Mouse (Mus musculus) heart, embryonic 16.5 days (tissue): ENCODE data around the gene Podnl1. TPM values are rescaled to one million over a fixed set of nuclear protein-coding genes. Genes with fewer than 3 reads are reported as not detected.

ENCODE experiments used
- ATAC-seq: fragments of 200-750 bp; cut with Nextera tagmentation; replicated peaks from 2 replicates; pipeline ENCODE4 v1.8.0; 2017; ENCODE audit warnings: moderate number of reproducible peaks; ENCODE audit not compliant: insufficient read depth, low FRiP score; ENCODE audit errors: extremely low read depth
- H3K27ac ChIP-seq: fragments of 300-500 bp; sonication (generic); 2 replicates; pipeline ENCODE4 v1.5.1; 2014; ENCODE audit warnings: mild to moderate bottlenecking, low read length, control low read depth, moderate library complexity
- H3K27me3 ChIP-seq: fragments of 300-500 bp; sonication (generic); 2 replicates; pipeline ENCODE4 v1.6.1; 2014; ENCODE audit warnings: low read length, mixed read lengths; ENCODE audit not compliant: control insufficient read depth, insufficient read depth
- H3K36me3 ChIP-seq: fragments of 300-500 bp; sonication (generic); 2 replicates; pipeline ENCODE4 v1.6.1; 2014; ENCODE audit not compliant: control insufficient read depth, insufficient read depth
- H3K4me1 ChIP-seq: fragments of 300-500 bp; sonication (generic); 2 replicates; pipeline ENCODE4 v1.6.1; 2014; ENCODE audit warnings: low read length, mixed read lengths; ENCODE audit not compliant: control insufficient read depth, insufficient read depth
- H3K4me2 ChIP-seq: fragments of 300-500 bp; sonication (generic); 2 replicates; pipeline ENCODE4 v1.6.1; 2014; ENCODE audit warnings: low read depth, mild to moderate bottlenecking, control low read depth, low read length
- H3K4me3 ChIP-seq: fragments of 300-500 bp; sonication (generic); 2 replicates; pipeline ENCODE4 v1.5.1; 2014; ENCODE audit warnings: mild to moderate bottlenecking, control low read depth, low read length
- H3K9ac ChIP-seq: fragments of 300-500 bp; sonication (generic); 2 replicates; pipeline ENCODE4 v1.6.1; 2014; ENCODE audit warnings: low read length, control low read depth
- H3K9me3 ChIP-seq: fragments of 300-500 bp; sonication (generic); replicated peaks from 2 replicates; pipeline ENCODE4 v1.6.1; 2016; ENCODE audit warnings: low read length; ENCODE audit not compliant: control insufficient read depth
- WGBS: fragments of 180-500 bp; shearing (Covaris S2); extraction: QIAGEN DNeasy Blood & Tissue Kit; methylation state at CpG from one replicate; pipeline ENCODE4 v1.1.7; 2014; 5-methylcytosine and 5-hydroxymethylcytosine counted together
- polyA plus RNA-seq: library from polyadenylated mRNA; unstranded; fragments of >200 nt; fragmentation: Nextera tagmentation; extraction: Ambion mirVana; gene quantifications from 2 replicates; pipeline ENCODE4 v1.2.1, GENCODE M21; 2015

Podnl1 gene
- polyA plus RNA-seq, 1 experiment from 2014 or later, result 0.37 TPM

- WGBS, result 81% methylated on average over 4 of the region's 4 CpGs
- H3K4me3 ChIP-seq, result no peak overlapping the region
- H3K27me3 ChIP-seq, result no peaks in the 10 kb centered on the region
- H3K36me3 ChIP-seq, result peaks cover 65% of the 10 kb centered on the region
- H3K4me2 ChIP-seq, result no peak overlapping the region
- H3K9me3 ChIP-seq, result no peaks in the 10 kb centered on the region
- no peak overlapping the region for H3K9ac ChIP-seq
- no peak for ATAC-seq
- H3K27ac ChIP-seq, result no peak overlapping the region
- H3K4me1 ChIP-seq, result no peaks in the 10 kb centered on the region
Measured at GRCm38 (mm10) chr8:84140838-84141237, 15.0 kb downstream of the Podnl1 start.

- Histone ChIP-seq H3K27me3 (no peaks in the 10 kb centered on the region), H3K36me3 (peaks cover 37% of the 10 kb centered on the region), H3K4me2 (no peak overlapping the region), H3K9ac (no peak overlapping the region), H3K27ac (no peak overlapping the region), H3K4me1 (peaks cover 14% of the 10 kb centered on the region), H3K9me3 (no peaks in the 10 kb centered on the region), H3K4me3 (no peak overlapping the region)
- ATAC-seq, result no peak
- WGBS, result 87% methylated on average over 8 of the region's 8 CpGs
Measured at GRCm38 (mm10) chr8:84144636-84145245, 19.0 kb downstream of the Podnl1 start.

- H3K27ac ChIP-seq, result no peak overlapping the region
- H3K4me1 ChIP-seq, result peaks cover 14% of the 10 kb centered on the region
- H3K36me3 ChIP-seq, result peaks cover 17% of the 10 kb centered on the region
- peak overlapping the region; percentile 85 for H3K4me3 ChIP-seq
- peak; percentile 10; the same call in 1 of the 2 replicates for ATAC-seq
- no peaks in the 10 kb centered on the region for H3K9me3 ChIP-seq
- H3K27me3 ChIP-seq, result no peaks in the 10 kb centered on the region
- peak overlapping the region; percentile 89 for H3K9ac ChIP-seq
- H3K4me2 ChIP-seq, result peak overlapping the region; percentile 89
- 6% methylated on average over 14 of the region's 14 CpGs for WGBS
Measured at GRCm38 (mm10) chr8:84147324-84147766, 21.6 kb downstream of the Podnl1 start.

- peak within 1 kb of the TSS; percentile 89 for H3K4me2 ChIP-seq
- peak; percentile 95 for ATAC-seq
- no peaks in the 10 kb centered on the region for H3K27me3 ChIP-seq
- H3K4me1 ChIP-seq, result peaks cover 14% of the 10 kb centered on the region
- no peaks in the 10 kb centered on the region for H3K9me3 ChIP-seq
- 15% methylated on average over 49 of the region's 49 CpGs for WGBS
- peak within 1 kb of the TSS; percentile 85 for H3K4me3 ChIP-seq
- peaks cover 11% of the 10 kb centered on the region for H3K36me3 ChIP-seq
- H3K9ac ChIP-seq, result peak within 1 kb of the TSS; percentile 89
- no peak within 1 kb of the TSS for H3K27ac ChIP-seq
Measured at GRCm38 (mm10) chr8:84147769-84148530, 22.2 kb downstream of the Podnl1 start, which contains the start of the genes Cc2d1a and 4930432K21Rik. Gene Cc2d1a, minus strand, starts transcription at chr8:84147936. Gene 4930432K21Rik, plus strand, starts transcription at chr8:84148025.

GRCm38 (mm10) chr8:84148531-84148850, 22.7 kb downstream of the Podnl1 start:
- Histone ChIP-seq H3K27me3 (no peaks in the 10 kb centered on the region), H3K36me3 (peaks cover 5% of the 10 kb centered on the region), H3K4me1 (peaks cover 14% of the 10 kb centered on the region), H3K9me3 (no peaks in the 10 kb centered on the region), H3K4me3 (peak overlapping the region; percentile 85), H3K4me2 (peak overlapping the region; percentile 89), H3K27ac (no peak overlapping the region), H3K9ac (peak overlapping the region; percentile 89)
- WGBS, result 58% methylated on average over 5 of the region's 5 CpGs
- ATAC-seq, result no peak

- 79% methylated on average over 3 of the region's 3 CpGs for WGBS
- ATAC-seq, result no peak
- no peak overlapping the region for H3K4me3 ChIP-seq
- no peak overlapping the region for H3K4me2 ChIP-seq
- H3K36me3 ChIP-seq, result no peaks in the 10 kb centered on the region
- H3K27ac ChIP-seq, result no peak overlapping the region
- no peaks in the 10 kb centered on the region for H3K27me3 ChIP-seq
- H3K4me1 ChIP-seq, result peaks cover 14% of the 10 kb centered on the region
- H3K9ac ChIP-seq, result no peak overlapping the region
- H3K9me3 ChIP-seq, result no peaks in the 10 kb centered on the region
Measured at GRCm38 (mm10) chr8:84149181-84149580, 23.4 kb downstream of the Podnl1 start.

GRCm38 (mm10) chr8:84157620-84158019, 31.8 kb downstream of the Podnl1 start:
- Histone ChIP-seq H3K9me3 (no peaks in the 10 kb centered on the region), H3K4me2 (no peak overlapping the region), H3K27ac (no peak overlapping the region), H3K4me1 (no peaks in the 10 kb centered on the region), H3K36me3 (no peaks in the 10 kb centered on the region), H3K9ac (no peak overlapping the region), H3K4me3 (no peak overlapping the region), H3K27me3 (no peaks in the 10 kb centered on the region)
- WGBS, result 86% methylated on average over 4 of the region's 4 CpGs
- ATAC-seq, result no peak

- Histone ChIP-seq H3K27me3 (no peaks in the 10 kb centered on the region), H3K9me3 (no peaks in the 10 kb centered on the region), H3K4me1 (peaks cover 6% of the 10 kb centered on the region; the same call in 1 of the 2 replicates), H3K9ac (no peak overlapping the region), H3K4me2 (no peak overlapping the region), H3K36me3 (peaks cover 5% of the 10 kb centered on the region; the same call in 1 of the 2 replicates), H3K4me3 (no peak overlapping the region), H3K27ac (no peak overlapping the region)
- WGBS, result 68% methylated on average over 2 of the region's 2 CpGs
- no peak for ATAC-seq
Measured at GRCm38 (mm10) chr8:84167696-84168095, 41.9 kb downstream of the Podnl1 start.

- Histone ChIP-seq H3K4me1 (peaks cover 6% of the 10 kb centered on the region; the same call in 1 of the 2 replicates), H3K4me3 (no peak overlapping the region), H3K27me3 (no peaks in the 10 kb centered on the region), H3K9me3 (no peaks in the 10 kb centered on the region), H3K9ac (no peak overlapping the region), H3K4me2 (no peak overlapping the region), H3K27ac (no peak overlapping the region), H3K36me3 (peaks cover 12% of the 10 kb centered on the region; the same call in 1 of the 2 replicates)
- WGBS, result 86% methylated on average over 5 of the region's 5 CpGs
- no peak for ATAC-seq
Measured at GRCm38 (mm10) chr8:84170096-84170495, 44.3 kb downstream of the Podnl1 start.
